ENCODE assay signal across 14 mouse cellular contexts in genomic region chr4:98008814-98009368, GRCm38 (mm10).
DNase-seq lines count a peak whose midpoint lies in the region; ATAC-seq lines count a peak whose summit lies in the region.
"Had no signal": no experiment of that assay in that cellular context is flagged by ENCODE, and none has a peak within 500 bp of the region (broad histone marks: within the 10 kb centered on the region; RNA-seq: fewer than 3 reads in every experiment).

No protein-coding gene starts in this region.

- no peaks in the 10 kb centered on the region for H3K9me3 ChIP-seq in kidney, embryonic 16.5 days (ENCODE audit: low read length)
- no peaks in the 10 kb centered on the region for H3K9me3 ChIP-seq in limb, embryonic 13.5 days

- intact Hi-C loops in heart, postnatal 14 days (cut with DNase I) = loop anchor here (5.0 kb wide), 2 partner anchors 78 to 98 kb away; no protein-coding TSS in a partner anchor

- H3K36me3 ChIP-seq in kidney, embryonic 16.5 days (ENCODE audit: insufficient read depth, low read length) = 0 out of 2 replicates have a peak, but pooled peaks cover 3% of the 10 kb centered on the region
- peaks cover 3% of the 10 kb centered on the region for H3K36me3 ChIP-seq in limb, embryonic 13.5 days

- peak; percentile 60; the same call in 1 of the 2 replicates for ATAC-seq in kidney, embryonic 16.5 days (ENCODE audit: low FRiP score, low TSS enrichment)
- ATAC-seq in limb, embryonic 13.5 days (ENCODE audit: low FRiP score, low read depth) = no peak

- H3K27ac ChIP-seq in kidney, embryonic 16.5 days (ENCODE audit: low read length) = peak overlapping the region; percentile 29; the same call in 1 of the 2 replicates
- H3K27ac ChIP-seq in brown adipose tissue, adult 24 weeks (replicated peaks; ENCODE audit: low read depth, low read length) = peak overlapping the region; percentile 34; the same call in 1 of the 2 replicates
- peak overlapping the region; percentile 55; the same call in 1 of the 2 replicates for H3K27ac ChIP-seq in limb, embryonic 13.5 days

- WGBS in kidney, embryonic 16.5 days = 26% methylated on average over 4 of the region's 4 CpGs
- 32% methylated on average over 4 of the region's 4 CpGs for WGBS in limb, embryonic 13.5 days

- H3K9ac ChIP-seq in kidney, embryonic 16.5 days (replicated peaks; ENCODE audit: low read length) = no peak overlapping the region
- H3K9ac ChIP-seq in limb, embryonic 13.5 days = no peak overlapping the region

- peak; percentile 79 for DNase-seq in heart, adult 11 months
- DNase-seq in heart, postnatal 14 days = no peak
- DNase-seq in kidney, adult 11 months = no peak
- DNase-seq in right cerebral cortex, postnatal 4 days = no peak
- DNase-seq in left cerebral cortex, adult 8-10 months (ENCODE audit: low spot score in 2 of 2) = no peak
- DNase-seq: B cell, adult 2 months; cerebellum, adult 9-10 months; gastrocnemius, postnatal 14 days; kidney, postnatal 10 days; lung, postnatal 10 days; right cerebral cortex, postnatal 14 days had no signal

- H3K4me3 ChIP-seq in kidney, embryonic 16.5 days (ENCODE audit: low read length) = no peak overlapping the region
- no peak overlapping the region for H3K4me3 ChIP-seq in brown adipose tissue, adult 24 weeks (ENCODE audit: insufficient read depth, low read depth, low read length)
- no peak overlapping the region for H3K4me3 ChIP-seq in limb, embryonic 13.5 days

- H3K4me2 ChIP-seq in kidney, embryonic 16.5 days (replicated peaks; ENCODE audit: low read depth, low read length) = no peak overlapping the region
- no peak overlapping the region for H3K4me2 ChIP-seq in limb, embryonic 13.5 days (replicated peaks)

- no peaks in the 10 kb centered on the region for H3K27me3 ChIP-seq in kidney, embryonic 16.5 days (ENCODE audit: insufficient read depth, low read length)
- H3K27me3 ChIP-seq in limb, embryonic 13.5 days = no peaks in the 10 kb centered on the region

- peaks cover 21% of the 10 kb centered on the region for H3K4me1 ChIP-seq in kidney, embryonic 16.5 days (ENCODE audit: insufficient read depth, low read length)
- H3K4me1 ChIP-seq in brown adipose tissue, adult 24 weeks (ENCODE audit: control insufficient read depth, insufficient read depth, insufficient read length, low read length) = peaks cover 13% of the 10 kb centered on the region
- H3K4me1 ChIP-seq in limb, embryonic 13.5 days = peaks cover 37% of the 10 kb centered on the region
